Mouse (Mus musculus) kidney, postnatal 0 days (tissue): ENCODE data around the gene Nudt5. TPM values are rescaled to one million over a fixed set of nuclear protein-coding genes. Genes with fewer than 3 reads are reported as not detected.

Experiments
- ATAC-seq: fragments of 200-750 bp; cut with Nextera tagmentation; replicated peaks from 2 replicates; pipeline ENCODE4 v1.8.0; 2017; ENCODE audit warnings: low read depth, moderate number of reproducible peaks, moderate TSS enrichment, moderate library complexity; ENCODE audit not compliant: low FRiP score
- DNase-seq: peaks from one replicate; pipeline ENCODE4 v3.0.0-alpha.2; 2016; ENCODE audit warnings: low spot score
- H3K27ac ChIP-seq: fragments of 300-500 bp; sonication (generic); 2 replicates; pipeline ENCODE4 v1.5.1; 2014; ENCODE audit warnings: mild to moderate bottlenecking
- H3K27me3 ChIP-seq: fragments of 300-500 bp; sonication (generic); 2 replicates; pipeline ENCODE4 v1.6.1; 2014; ENCODE audit warnings: low read length, mixed read lengths; ENCODE audit not compliant: insufficient read depth
- H3K36me3 ChIP-seq: fragments of 300-500 bp; sonication (generic); 2 replicates; pipeline ENCODE4 v1.6.1; 2014; ENCODE audit warnings: low read length, mixed read lengths; ENCODE audit not compliant: insufficient read depth
- H3K4me1 ChIP-seq: fragments of 300-500 bp; sonication (generic); replicated peaks from 2 replicates; pipeline ENCODE4 v1.6.1; 2014; ENCODE audit warnings: antibody characterized with exemption, low read length, mixed read lengths; ENCODE audit not compliant: insufficient read depth
- H3K4me2 ChIP-seq: fragments of 300-500 bp; sonication (generic); 2 replicates; pipeline ENCODE4 v1.6.1; 2014; ENCODE audit warnings: mild to moderate bottlenecking, low read length, moderate library complexity, mixed read lengths
- H3K4me3 ChIP-seq: fragments of 300-500 bp; sonication (generic); replicated peaks from 2 replicates; pipeline ENCODE4 v1.5.1; 2014; ENCODE audit warnings: low read depth, low read length
- H3K9ac ChIP-seq: fragments of 300-500 bp; sonication (generic); 2 replicates; pipeline ENCODE4 v1.6.1; 2014; ENCODE audit warnings: low read depth, low read length
- H3K9me3 ChIP-seq: fragments of 300-500 bp; sonication (generic); replicated peaks from 2 replicates; pipeline ENCODE4 v1.6.1; 2016; ENCODE audit warnings: low read length, inconsistent platforms, mixed read lengths
- CTCF ChIP-seq: IDR thresholded peaks from 2 replicates; pipeline ENCODE4 v1.5.1; 2016; ENCODE audit warnings: antibody characterized with exemption, low read depth, mild to moderate bottlenecking, moderate library complexity
- WGBS: fragments of 180-500 bp; shearing (Covaris S2); extraction: QIAGEN DNeasy Blood & Tissue Kit; methylation state at CpG from one replicate; pipeline ENCODE4 v1.1.7; 2014; 5-methylcytosine and 5-hydroxymethylcytosine counted together
- polyA plus RNA-seq: library from polyadenylated mRNA; unstranded; fragments of >200 nt; fragmentation: Nextera tagmentation; extraction: Ambion mirVana; gene quantifications from 2 replicates; pipeline ENCODE4 v1.2.1, GENCODE M21; 2015

The Nudt5 gene
- 40.8 and 46.6 TPM in 2 replicates for polyA plus RNA-seq

GRCm38 (mm10) chr2:5844873-5845631, at the start of gene Nudt5, which contains the start of gene Cdc123:
Nudt5 (plus strand) TSS chr2:5845019.
Cdc123 (minus strand) TSS chr2:5845164.
- Histone ChIP-seq H3K4me3 (peak within 1 kb of the TSS; percentile 70), H3K36me3 (peaks cover 11% of the 10 kb centered on the region; the same call in 1 of the 2 replicates), H3K27me3 (no peaks in the 10 kb centered on the region), H3K4me1 (no peaks in the 10 kb centered on the region), H3K9me3 (no peaks in the 10 kb centered on the region), H3K27ac (peak within 1 kb of the TSS; percentile 93), H3K4me2 (peak within 1 kb of the TSS; percentile 57), H3K9ac (peak within 1 kb of the TSS; percentile 70)
- peak; percentile 98 for DNase-seq
- TF ChIP-seq CTCF: peak; percentile 76
- WGBS: under 1% methylated on average over 53 of the region's 53 CpGs
- ATAC-seq: peak; percentile 96

GRCm38 (mm10) chr2:5797816-5798672, 46.8 kb upstream of the Nudt5 start:
- H3K4me2 ChIP-seq: no peak overlapping the region
- 83% methylated on average over 11 of the region's 11 CpGs for WGBS
- H3K4me1 ChIP-seq: no peaks in the 10 kb centered on the region
- no peak overlapping the region for H3K9ac ChIP-seq
- peaks cover 52% of the 10 kb centered on the region for H3K36me3 ChIP-seq
- no peaks in the 10 kb centered on the region for H3K9me3 ChIP-seq
- ATAC-seq (no peak), DNase-seq (no peak)
- no peaks in the 10 kb centered on the region for H3K27me3 ChIP-seq
- H3K27ac ChIP-seq: no peak overlapping the region
- TF ChIP-seq CTCF: no peak
- H3K4me3 ChIP-seq: no peak overlapping the region

DNA sequence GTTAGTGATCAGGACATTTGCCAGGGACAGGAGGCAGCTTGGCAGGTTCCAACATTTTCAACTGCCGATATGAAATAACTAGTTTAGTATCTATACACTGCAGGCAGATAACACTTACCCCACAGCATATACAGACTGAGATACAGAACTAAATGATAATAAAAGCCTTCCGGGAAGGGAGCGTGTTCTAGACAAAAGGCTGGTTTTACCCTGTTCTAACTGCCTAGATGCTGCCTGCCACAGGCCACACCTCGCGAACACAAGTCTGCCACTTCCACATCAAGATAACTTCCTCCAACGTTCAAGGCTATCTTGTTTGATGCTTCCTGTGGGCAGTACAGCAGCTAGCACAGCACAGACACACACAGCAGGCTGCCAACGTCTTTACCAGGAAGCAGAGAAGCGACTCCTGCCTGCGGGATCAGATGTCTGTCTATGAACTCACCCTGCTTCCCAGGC, 43.6 kb upstream of the Nudt5 start:
- TF ChIP-seq CTCF: no peak
- Histone ChIP-seq H3K9ac (no peak overlapping the region), H3K4me1 (no peaks in the 10 kb centered on the region), H3K27ac (no peak overlapping the region), H3K9me3 (no peaks in the 10 kb centered on the region), H3K4me3 (no peak overlapping the region), H3K4me2 (no peak overlapping the region), H3K36me3 (peaks cover 38% of the 10 kb centered on the region), H3K27me3 (no peaks in the 10 kb centered on the region)
- DNase-seq: peak; percentile 15
- WGBS: 74% methylated on average over 9 of the region's 9 CpGs
- ATAC-seq: no peak

GRCm38 (mm10) chr2:5801927-5802590, 42.8 kb upstream of the Nudt5 start:
- Histone ChIP-seq H3K27ac (no peak overlapping the region), H3K9ac (no peak overlapping the region), H3K4me3 (no peak overlapping the region), H3K9me3 (no peaks in the 10 kb centered on the region), H3K4me2 (no peak overlapping the region), H3K27me3 (no peaks in the 10 kb centered on the region), H3K36me3 (peaks cover 32% of the 10 kb centered on the region), H3K4me1 (no peaks in the 10 kb centered on the region)
- DNase-seq (no peak), ATAC-seq (no peak)
- WGBS: 93% methylated on average over 10 of the region's 10 CpGs
- no peak for TF ChIP-seq CTCF

DNA sequence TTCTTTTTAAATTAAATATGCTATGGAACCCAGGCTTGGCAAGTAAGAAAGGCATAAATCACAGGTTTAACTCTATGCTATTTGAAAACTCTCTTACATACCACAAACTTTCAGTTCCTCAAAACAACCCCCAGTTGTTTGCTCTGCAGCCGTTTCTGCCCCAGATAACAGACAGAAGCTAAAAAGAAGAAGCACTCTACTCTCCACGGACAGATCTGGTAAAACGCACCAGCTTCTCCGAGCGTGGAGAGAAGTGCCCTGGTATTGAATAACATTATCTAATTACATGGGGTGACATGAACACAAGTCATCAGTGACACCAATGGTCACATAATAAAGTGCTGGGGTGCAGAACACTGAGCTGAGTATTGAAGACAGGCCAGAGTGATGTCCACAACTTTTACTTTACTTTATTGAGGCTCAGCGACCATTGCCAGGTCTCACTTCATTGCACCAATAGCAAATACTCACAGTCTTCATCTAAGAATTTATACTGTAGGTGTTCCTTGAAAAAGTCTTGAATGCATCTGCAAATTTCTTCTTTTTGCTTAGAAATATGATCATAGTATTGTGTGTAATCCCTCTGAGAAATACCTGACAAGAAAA, 40.3 kb upstream of the Nudt5 start:
- Histone ChIP-seq H3K27ac (no peak overlapping the region), H3K27me3 (no peaks in the 10 kb centered on the region), H3K36me3 (peaks cover 28% of the 10 kb centered on the region), H3K9me3 (no peaks in the 10 kb centered on the region), H3K4me1 (no peaks in the 10 kb centered on the region), H3K4me2 (no peak overlapping the region), H3K9ac (no peak overlapping the region), H3K4me3 (no peak overlapping the region)
- ATAC-seq: no peak
- 60% methylated on average over 6 of the region's 6 CpGs for WGBS
- DNase-seq: peak; percentile 33
- TF ChIP-seq CTCF: no peak
